Mouse (Mus musculus): ENCODE results near the gene Evi2a. TPM values are rescaled to one million over a fixed set of nuclear protein-coding genes. Genes with fewer than 3 reads are reported as not detected.

The Evi2a gene
- 2.0 and 2.4 TPM in 2 replicates for polyA plus RNA-seq (2012; rRNA removed)

DNA sequence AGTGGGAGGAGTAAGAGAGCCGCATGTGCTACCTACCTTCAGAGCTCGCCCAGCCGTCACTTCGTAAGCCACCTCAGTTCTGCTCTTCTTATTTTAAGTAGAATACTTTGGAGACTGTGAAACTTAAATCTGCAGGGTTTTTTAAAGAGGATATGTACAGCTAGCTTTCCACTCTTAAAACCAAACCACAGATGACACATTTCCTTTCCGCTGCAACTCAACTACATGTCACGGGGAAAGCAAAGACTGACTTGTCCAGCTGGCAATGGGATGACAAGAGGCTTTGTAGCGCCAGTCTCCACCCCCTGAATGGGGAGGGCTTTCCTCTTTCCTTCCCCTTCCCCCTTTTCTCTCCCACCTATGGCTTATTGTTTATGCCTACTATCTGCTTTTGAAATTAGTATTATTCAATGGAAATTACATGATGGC lies at the start of gene Evi2a, which contains the start of gene Evi2:
Gene Evi2a (minus strand): TSS at position 277 of the 429 bp plus-strand sequence.
Gene Evi2 (minus strand): TSS at position 257 of the 429 bp plus-strand sequence.

GRCm38 (mm10) chr11:79523560-79524309 lies 6.7 kb downstream of the Evi2a start, which contains the start of gene Evi2b:
Evi2b (minus strand) TSS chr11:79523762.

GRCm38 (mm10) chr11:79503845-79504244 lies 26.6 kb downstream of the Evi2a start, which contains the start of gene Omg:
Omg (minus strand) TSS chr11:79504084.

Other genes with a start within 250 kb of the Evi2a start
- gene Gm9964, start 233.7 kb downstream of the Evi2a start, polyA plus RNA-seq (2012; rRNA removed): not detected in 2 replicates
- gene Nf1, start 190.9 kb downstream of the Evi2a start, polyA plus RNA-seq (2012; rRNA removed): 25.9 and 32.5 TPM in 2 replicates
- 0.29 and 0.39 TPM in 2 replicates for gene Omg, start 26.5 kb downstream of the Evi2a start, polyA plus RNA-seq (2012; rRNA removed)
- gene Evi2b, start 6.8 kb downstream of the Evi2a start, polyA plus RNA-seq (2012; rRNA removed): 1.4 and 2.0 TPM in 2 replicates
- gene Evi2, start within 50 bp of the Evi2a start, polyA plus RNA-seq (2012; rRNA removed): 0.10 and 0.14 TPM in 2 replicates
- 22.2 and 27.3 TPM in 2 replicates for gene Rab11fip4, start 60.6 kb upstream of the Evi2a start, polyA plus RNA-seq (2012; rRNA removed)

Measured in central nervous system, embryonic 11.5 days (tissue).